Mouse (Mus musculus) embryonic facial prominence, embryonic 11.5 days (tissue): ENCODE data around the gene Camk2n2. TPM values are rescaled to one million over a fixed set of nuclear protein-coding genes. Genes with fewer than 3 reads are reported as not detected.

ENCODE experiments used
- ATAC-seq: fragments of 200-750 bp; cut with Nextera tagmentation; replicated peaks from 2 replicates; pipeline ENCODE4 v1.8.0; 2017; ENCODE audit warnings: low read depth; ENCODE audit not compliant: insufficient number of reproducible peaks, low FRiP score, low TSS enrichment
- DNase-seq: peaks from one replicate; pipeline ENCODE4 v3.0.0-alpha.2; 2015; ENCODE audit warnings: low spot score
- H3K27ac ChIP-seq: fragments of 300-500 bp; sonication (generic); replicated peaks from 2 replicates; pipeline ENCODE4 v1.5.1; 2014; ENCODE audit warnings: mild to moderate bottlenecking, low read depth, low read length, control low read depth
- H3K27me3 ChIP-seq: fragments of 300-500 bp; sonication (generic); 2 replicates; pipeline ENCODE4 v1.6.1; 2014; ENCODE audit warnings: mild to moderate bottlenecking, low read length, moderate library complexity, mixed read lengths; ENCODE audit not compliant: control insufficient read depth, insufficient read depth
- H3K36me3 ChIP-seq: fragments of 300-500 bp; sonication (generic); replicated peaks from 2 replicates; pipeline ENCODE4 v1.6.1; 2014; ENCODE audit warnings: low read depth, mild to moderate bottlenecking, low read length, moderate library complexity, mixed read lengths; ENCODE audit not compliant: control insufficient read depth, insufficient read depth
- H3K4me1 ChIP-seq: fragments of 300-500 bp; sonication (generic); 2 replicates; pipeline ENCODE4 v1.6.1; 2014; ENCODE audit warnings: low read length, mixed read lengths; ENCODE audit not compliant: control insufficient read depth, insufficient read depth
- H3K4me2 ChIP-seq: fragments of 300-500 bp; sonication (generic); 2 replicates; pipeline ENCODE4 v1.6.1; 2014; ENCODE audit warnings: low read depth, mild to moderate bottlenecking, control low read depth, low read length, moderate library complexity
- H3K4me3 ChIP-seq: fragments of 300-500 bp; sonication (generic); 2 replicates; pipeline ENCODE4 v1.5.1; 2014; ENCODE audit warnings: low read depth, low read length, control low read depth
- H3K9ac ChIP-seq: fragments of 300-500 bp; sonication (generic); replicated peaks from 2 replicates; pipeline ENCODE4 v1.6.1; 2014; ENCODE audit warnings: mild to moderate bottlenecking, control low read depth, low read length
- H3K9me3 ChIP-seq: fragments of 300-500 bp; sonication (generic); replicated peaks from 2 replicates; pipeline ENCODE4 v1.6.1; 2016; ENCODE audit warnings: mild to moderate bottlenecking, low read length, inconsistent platforms, mixed read lengths; ENCODE audit not compliant: control insufficient read depth
- WGBS: fragments of 180-500 bp; shearing (Covaris S2); extraction: QIAGEN DNeasy Blood & Tissue Kit; methylation state at CpG from one replicate; pipeline ENCODE4 v1.1.7; 2014; 5-methylcytosine and 5-hydroxymethylcytosine counted together
- polyA plus RNA-seq: library from polyadenylated mRNA; unstranded; fragments of >200 nt; fragmentation: Nextera tagmentation; extraction: Ambion mirVana; gene quantifications from 2 replicates; pipeline ENCODE4 v1.2.1, GENCODE M21; 2014

Camk2n2 gene
- polyA plus RNA-seq, 1 experiment from 2014 or later, result 1.8 TPM

GRCm38 (mm10) chr16:20621991-20622685 lies 1.1 kb upstream of the Camk2n2 start:
- H3K27ac ChIP-seq, result peak overlapping the region; percentile 44; the same call in 1 of the 2 replicates
- ATAC-seq (peak; percentile 45), DNase-seq (peak; percentile 72)
- WGBS, result under 1% methylated on average over 37 of the region's 37 CpGs
- peak overlapping the region; percentile 72 for H3K4me3 ChIP-seq
- peak overlapping the region; percentile 99 for H3K4me2 ChIP-seq
- no peaks in the 10 kb centered on the region for H3K4me1 ChIP-seq
- H3K36me3 ChIP-seq, result no peaks in the 10 kb centered on the region
- peak overlapping the region; percentile 78 for H3K9ac ChIP-seq
- H3K27me3 ChIP-seq, result peaks cover 13% of the 10 kb centered on the region
- no peaks in the 10 kb centered on the region for H3K9me3 ChIP-seq

DNA sequence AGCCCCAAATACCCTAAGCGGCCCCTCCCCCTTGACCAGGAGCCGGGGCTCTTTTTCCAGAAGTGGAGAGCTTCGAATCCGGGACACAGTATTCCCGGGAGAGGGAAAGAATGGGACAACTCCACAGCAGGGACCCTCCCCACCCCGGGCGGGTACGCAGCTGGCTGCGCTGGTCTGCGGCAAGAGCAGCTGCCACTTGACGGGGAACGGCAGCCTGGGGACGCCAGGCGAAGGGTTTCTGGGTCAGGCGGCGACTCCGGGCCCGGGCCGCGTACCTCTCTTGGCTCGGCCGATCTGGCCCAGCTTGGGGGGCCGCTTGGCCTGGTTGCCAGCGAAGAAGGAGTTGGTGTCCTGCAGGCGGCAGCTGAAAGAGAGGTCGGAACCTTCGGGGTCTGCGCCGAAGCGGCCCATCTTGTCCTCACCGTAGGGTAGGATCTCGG lies 316 bp downstream of the Camk2n2 start:
- H3K9me3 ChIP-seq, result no peaks in the 10 kb centered on the region
- no peaks in the 10 kb centered on the region for H3K4me1 ChIP-seq
- H3K4me3 ChIP-seq, result peak overlapping the region; percentile 72
- H3K36me3 ChIP-seq, result no peaks in the 10 kb centered on the region
- peak; percentile 6 for DNase-seq
- H3K27me3 ChIP-seq, result peaks cover 13% of the 10 kb centered on the region
- H3K4me2 ChIP-seq, result peak overlapping the region; percentile 99
- ATAC-seq, result peak; percentile 4; the same call in 1 of the 2 replicates
- WGBS, result 0% methylated on average over 32 of the region's 32 CpGs
- H3K27ac ChIP-seq, result no peak overlapping the region
- peak overlapping the region; percentile 78 for H3K9ac ChIP-seq

- H3K4me1 ChIP-seq, result no peaks in the 10 kb centered on the region
- H3K27me3 ChIP-seq, result peaks cover 13% of the 10 kb centered on the region
- no peaks in the 10 kb centered on the region for H3K36me3 ChIP-seq
- no peaks in the 10 kb centered on the region for H3K9me3 ChIP-seq
- H3K4me3 ChIP-seq, result peak overlapping the region; percentile 72
- DNase-seq (no peak), ATAC-seq (0 out of 2 replicates have a peak, but pooled peaks have one; percentile 2)
- WGBS, result under 1% methylated on average over 9 of the region's 9 CpGs
- H3K27ac ChIP-seq, result no peak overlapping the region
- H3K4me2 ChIP-seq, result peak overlapping the region; percentile 99
- no peak overlapping the region for H3K9ac ChIP-seq
Measured at GRCm38 (mm10) chr16:20620399-20620735, 720 bp downstream of the Camk2n2 start.

GRCm38 (mm10) chr16:20619541-20620398 lies 1.3 kb downstream of the Camk2n2 start:
- no peak overlapping the region for H3K27ac ChIP-seq
- 2% methylated on average over 82 of the region's 83 CpGs for WGBS
- H3K27me3 ChIP-seq, result peaks cover 13% of the 10 kb centered on the region
- peak; percentile 62 for DNase-seq
- H3K9ac ChIP-seq, result peak overlapping the region; percentile 22; the same call in 1 of the 2 replicates
- peak overlapping the region; percentile 99 for H3K4me2 ChIP-seq
- peak; percentile 31 for ATAC-seq
- peak overlapping the region; percentile 72 for H3K4me3 ChIP-seq
- no peaks in the 10 kb centered on the region for H3K4me1 ChIP-seq
- no peaks in the 10 kb centered on the region for H3K9me3 ChIP-seq
- H3K36me3 ChIP-seq, result no peaks in the 10 kb centered on the region

DNA sequence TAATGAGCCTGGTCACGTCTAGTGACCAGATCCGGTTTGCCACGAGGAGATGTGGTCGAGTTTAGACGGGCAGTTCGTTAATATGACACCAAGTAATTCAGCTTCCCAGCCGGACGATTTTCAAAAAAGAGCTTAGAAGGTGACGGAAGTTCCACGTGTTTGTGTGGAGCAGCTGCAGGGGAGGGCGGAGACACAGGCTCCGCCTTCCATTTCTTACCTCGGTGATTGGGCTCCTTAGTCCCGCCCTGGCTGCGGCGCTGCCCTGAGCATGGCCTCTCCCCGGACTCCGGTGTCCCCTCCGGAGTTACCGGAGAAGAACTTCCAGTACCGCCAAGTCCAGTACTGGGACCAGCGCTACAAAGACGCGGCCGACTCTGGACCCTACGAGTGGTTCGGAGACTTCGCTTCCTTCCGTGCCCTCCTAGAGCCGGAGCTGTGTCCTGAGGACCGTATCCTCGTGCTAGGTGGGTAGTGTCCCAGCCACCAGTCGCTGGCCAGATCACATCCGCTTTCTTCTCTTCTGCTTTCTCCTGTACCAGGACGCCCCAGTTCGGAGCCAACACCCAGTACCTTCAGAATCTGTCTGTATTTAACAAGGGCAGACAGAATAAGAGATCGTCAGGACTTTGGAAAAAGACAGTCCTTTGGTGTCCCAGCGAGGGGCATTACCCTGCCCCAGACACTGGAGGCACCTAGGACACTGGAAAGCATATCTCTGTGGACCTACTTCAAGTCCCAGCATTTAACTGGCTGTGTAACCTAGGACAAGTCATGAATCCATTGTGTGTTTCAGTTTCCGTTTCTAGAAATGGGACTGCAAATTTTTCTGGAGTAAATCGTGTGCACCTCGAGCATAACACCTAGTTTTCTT lies 9.5 kb downstream of the Camk2n2 start, which contains the start of the genes Eef1akmt4, Gm49333 and Alg3:
TSS of gene Eef1akmt4 (plus strand) at position 237 of the 871 bp plus-strand sequence.
TSS of gene Gm49333 (plus strand) at position 254 of the 871 bp plus-strand sequence.
TSS of gene Alg3 (minus strand) at position 379 of the 871 bp plus-strand sequence.
- H3K27me3 ChIP-seq, result no peaks in the 10 kb centered on the region
- H3K36me3 ChIP-seq, result no peaks in the 10 kb centered on the region; the same call in 1 of the 2 replicates
- DNase-seq (peak; percentile 96), ATAC-seq (peak; percentile 96)
- peak within 1 kb of the TSS; percentile 49 for H3K27ac ChIP-seq
- H3K9me3 ChIP-seq, result no peaks in the 10 kb centered on the region
- WGBS, result 2% methylated on average over 41 of the region's 41 CpGs
- no peaks in the 10 kb centered on the region for H3K4me1 ChIP-seq
- H3K4me2 ChIP-seq, result peak within 1 kb of the TSS; percentile 59
- H3K4me3 ChIP-seq, result peak within 1 kb of the TSS; percentile 54
- H3K9ac ChIP-seq, result peak within 1 kb of the TSS; percentile 84

DNA sequence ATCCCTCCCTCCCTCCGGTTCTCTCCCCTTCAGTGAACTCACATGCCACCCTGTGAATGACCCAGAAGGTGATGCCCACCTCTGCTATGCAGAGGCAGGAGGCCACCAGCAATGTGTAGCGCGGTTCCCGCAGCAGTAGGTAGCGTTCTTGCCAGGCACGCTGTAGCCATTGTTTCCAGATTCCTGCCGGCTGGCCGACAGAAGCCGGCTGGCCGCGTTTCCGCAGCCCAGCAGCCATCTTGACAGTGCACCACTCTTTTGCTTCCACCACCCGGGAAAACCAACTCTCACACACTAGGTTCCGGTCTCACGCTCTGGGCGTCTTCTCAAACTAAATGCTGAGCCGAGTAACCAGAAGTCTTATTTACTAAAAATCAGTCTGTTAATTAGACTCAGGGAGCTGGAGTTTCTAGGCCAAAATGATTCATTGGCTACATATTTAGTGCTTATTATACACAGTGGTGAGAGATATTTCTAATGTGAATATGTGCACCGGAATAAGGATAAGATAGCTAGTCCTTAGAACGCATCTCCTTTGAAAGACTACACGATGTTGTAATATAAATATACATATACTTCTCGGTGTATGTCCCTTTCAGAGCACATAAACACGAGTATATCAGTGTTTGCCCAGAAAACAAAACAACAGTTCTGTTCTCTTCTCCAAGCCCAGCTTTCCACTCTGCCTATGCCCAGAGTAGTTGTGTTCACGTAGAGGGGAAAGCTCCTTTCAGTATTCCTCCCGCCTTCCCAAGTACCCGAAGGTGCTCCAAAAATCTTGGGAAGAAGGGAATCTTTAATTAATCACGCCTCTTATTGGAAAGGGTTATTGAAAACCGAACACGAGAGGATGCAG lies 10.4 kb downstream of the Camk2n2 start:
- H3K9ac ChIP-seq, result peak overlapping the region; percentile 84
- peak overlapping the region; percentile 59 for H3K4me2 ChIP-seq
- H3K4me1 ChIP-seq, result no peaks in the 10 kb centered on the region
- ATAC-seq (peak; percentile 65), DNase-seq (peak; percentile 86)
- H3K27ac ChIP-seq, result peak overlapping the region; percentile 49
- WGBS, result under 1% methylated on average over 28 of the region's 28 CpGs
- H3K4me3 ChIP-seq, result peak overlapping the region; percentile 54
- H3K36me3 ChIP-seq, result no peaks in the 10 kb centered on the region; the same call in none of the 2 replicates
- no peaks in the 10 kb centered on the region for H3K9me3 ChIP-seq
- H3K27me3 ChIP-seq, result no peaks in the 10 kb centered on the region

GRCm38 (mm10) chr16:20604705-20605104 lies 16.4 kb downstream of the Camk2n2 start:
- Histone ChIP-seq H3K4me3 (no peak overlapping the region), H3K27me3 (no peaks in the 10 kb centered on the region), H3K27ac (no peak overlapping the region), H3K4me1 (no peaks in the 10 kb centered on the region), H3K9me3 (no peaks in the 10 kb centered on the region), H3K9ac (no peak overlapping the region), H3K36me3 (no peaks in the 10 kb centered on the region; the same call in none of the 2 replicates), H3K4me2 (no peak overlapping the region)
- WGBS, result 83% methylated on average over 9 of the region's 9 CpGs
- no peak for ATAC-seq
- no peak for DNase-seq
